Mouse (Mus musculus) central nervous system, embryonic 14 days (tissue): ENCODE results near the gene Csk. TPM values are rescaled to one million over a fixed set of nuclear protein-coding genes. Genes with fewer than 3 reads are reported as not detected.

Experiments
- polyA plus RNA-seq: library from polyadenylated mRNA; depleted of rRNA; stranded (reverse); fragments of >200 nt; gene quantifications from 2 replicates; pipeline ENCODE4 v1.2.3, GENCODE M21; 2012; rRNA removed

The Csk gene
- 114 and 117 TPM in 2 replicates for polyA plus RNA-seq

DNA sequence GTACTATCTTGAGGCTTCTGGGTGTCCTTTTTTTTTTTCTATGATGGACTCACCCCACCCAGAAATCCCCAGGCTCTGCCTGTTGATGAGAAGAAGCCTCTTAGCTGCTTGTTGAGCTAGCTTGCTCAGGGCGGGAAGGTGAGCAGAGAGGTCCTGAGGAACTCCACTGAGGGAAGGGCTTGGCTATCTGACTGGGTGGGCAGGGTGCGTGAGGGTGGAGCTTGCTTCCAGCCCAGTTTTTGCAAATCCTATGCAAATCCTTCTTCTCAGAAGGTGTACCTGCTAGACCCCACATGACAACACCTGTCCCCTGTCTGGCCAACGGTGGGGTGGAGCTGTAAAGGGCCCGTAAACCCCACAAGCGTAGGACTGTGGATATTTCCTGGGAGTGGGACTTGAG is at the start of gene Csk:
Csk (minus strand) TSS at position 349 of the 400 bp plus-strand sequence.

GRCm38 (mm10) chr9:57687751-57688150 is 34.3 kb upstream of the Csk start, which contains the start of gene Cyp1a1:
TSS of gene Cyp1a1 (plus strand) at chr9:57687928.

GRCm38 (mm10) chr9:57683520-57683919 is 30.1 kb upstream of the Csk start, which contains the start of gene Cyp1a2:
TSS of gene Cyp1a2 (minus strand) at chr9:57683703.

DNA sequence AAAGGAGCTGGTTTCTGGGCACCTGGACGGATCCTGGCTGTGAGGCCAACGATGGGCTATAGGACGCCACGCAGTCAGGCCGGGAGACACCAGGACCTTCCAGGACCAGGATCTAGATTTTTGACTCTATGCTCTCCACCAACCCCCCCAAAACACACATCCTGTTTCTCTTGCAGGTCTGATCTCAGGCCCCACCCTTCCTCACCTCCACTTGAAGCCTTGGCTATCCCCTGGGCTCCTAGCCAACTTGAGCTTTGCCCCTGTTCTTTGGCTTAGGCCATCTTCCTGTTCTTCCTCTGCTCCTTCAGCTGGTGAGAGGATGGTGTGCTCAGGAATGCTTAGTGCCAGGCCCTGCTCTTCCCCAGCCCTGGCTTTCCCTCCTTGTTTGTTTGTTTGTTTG is 32.8 kb downstream of the Csk start, which contains the start of gene Lman1l:
Lman1l (minus strand) TSS at position 101 of the 400 bp plus-strand sequence.

DNA sequence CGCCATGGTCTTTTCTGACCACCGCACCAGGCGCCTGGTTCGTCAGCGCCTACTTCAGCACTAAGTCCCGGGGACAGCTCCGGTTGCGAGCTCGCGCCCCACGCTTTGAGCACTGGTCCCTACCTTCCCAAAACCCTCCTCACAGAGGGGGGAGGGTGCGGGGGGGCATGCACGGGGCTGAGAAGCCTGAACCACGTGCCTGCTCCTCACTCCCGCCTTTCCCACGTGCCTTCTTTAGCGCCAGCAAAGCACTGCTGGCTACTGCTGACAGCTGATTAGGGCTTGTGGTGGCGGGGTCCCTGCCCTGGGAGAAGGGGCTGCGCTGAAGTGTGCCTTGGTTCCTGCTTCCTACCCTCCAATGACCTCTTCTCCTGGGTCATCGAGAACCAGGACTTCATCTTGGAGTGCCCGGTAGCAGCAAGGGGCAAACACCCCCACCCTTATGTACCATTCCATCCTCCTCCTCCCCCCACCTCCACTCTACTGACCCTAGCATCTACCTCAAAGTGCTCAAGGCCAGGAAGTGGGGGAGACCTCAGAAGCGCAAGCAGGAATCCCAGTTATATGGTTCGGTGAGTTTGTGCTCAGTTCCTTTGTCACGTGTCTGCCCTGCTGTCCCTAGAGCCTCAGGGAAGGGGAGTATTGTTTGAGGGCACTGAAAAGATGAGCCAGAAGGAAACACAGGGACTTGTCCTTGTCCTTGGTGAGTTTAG is 47.1 kb downstream of the Csk start, which contains the start of gene Cplx3:
Cplx3 (minus strand) TSS at position 143 of the 713 bp plus-strand sequence.

GRCm38 (mm10) chr9:57589224-57590126 is 64.0 kb downstream of the Csk start, which contains the start of gene Ulk3:
TSS of gene Ulk3 (plus strand) at chr9:57589452.

Other genes starting within 250 kb of the Csk start
- gene Ppcdc, start 213.5 kb downstream of the Csk start, polyA plus RNA-seq: 17.6 and 19.2 TPM in 2 replicates
- 158 and 168 TPM in 2 replicates for gene Scamp5, start 185.6 kb downstream of the Csk start, polyA plus RNA-seq
- gene Rpp25, start 149.6 kb downstream of the Csk start, polyA plus RNA-seq: 8.9 and 9.9 TPM in 2 replicates
- 281 and 304 TPM in 2 replicates for gene Cox5a, start 132.4 kb downstream of the Csk start, polyA plus RNA-seq
- 14.1 and 15.3 TPM in 2 replicates for gene Fam219b, start 116.1 kb downstream of the Csk start, polyA plus RNA-seq
- gene Mpi, start 100.9 kb downstream of the Csk start, polyA plus RNA-seq: 73.2 and 77.8 TPM in 2 replicates
- gene Scamp2, start 92.7 kb downstream of the Csk start, polyA plus RNA-seq: 64.7 and 67.9 TPM in 2 replicates
- gene Ulk3, start 64.2 kb downstream of the Csk start, polyA plus RNA-seq: 34.6 and 42.8 TPM in 2 replicates
- 0.19 and 0.42 TPM in 2 replicates for gene Cplx3, start 47.4 kb downstream of the Csk start, polyA plus RNA-seq
- gene Lman1l, start 32.9 kb downstream of the Csk start, polyA plus RNA-seq: 0.05 TPM in 1 of 2 replicates, not detected in the other
- not detected in 2 replicates for gene Cyp1a2, start 30.1 kb upstream of the Csk start, polyA plus RNA-seq
- 0.05 and 0.06 TPM in 2 replicates for gene Cyp1a1, start 34.3 kb upstream of the Csk start, polyA plus RNA-seq
- 19.5 and 21.2 TPM in 2 replicates for gene Edc3, start 54.9 kb upstream of the Csk start, polyA plus RNA-seq
- gene Clk3, start 112.2 kb upstream of the Csk start, polyA plus RNA-seq: 170 and 196 TPM in 2 replicates
- gene Arid3b, start 183.2 kb upstream of the Csk start, polyA plus RNA-seq: 13.3 and 14.3 TPM in 2 replicates